Mouse (Mus musculus) adrenal gland, postnatal 36 days (tissue): Measurements from ENCODE around the gene Slc43a2. TPM values are rescaled to one million over a fixed set of nuclear protein-coding genes. Genes with fewer than 3 reads are reported as not detected.
A peak's percentile ranks its signal among the peaks of the same experiment; 100 is the strongest.
"Not testable (repeated sequence)": the region's sequence is repeated elsewhere in the genome, so short reads cannot be mapped to it uniquely, and the experiment has no call there.

Source experiments
- DNase-seq, 2 experiments: peaks; one replicate each; pipeline ENCODE4 v3.0.0; 2021; ENCODE audit warnings: mixed read lengths in 1 of 2
- total RNA-seq, 2 experiments: library from RNA; stranded (reverse); gene quantifications; 2 replicates each; pipeline ENCODE4 v1.2.3; 2021

Slc43a2 gene
- total RNA-seq, 2 experiments from 2014 or later: 21.4 TPM

DNA sequence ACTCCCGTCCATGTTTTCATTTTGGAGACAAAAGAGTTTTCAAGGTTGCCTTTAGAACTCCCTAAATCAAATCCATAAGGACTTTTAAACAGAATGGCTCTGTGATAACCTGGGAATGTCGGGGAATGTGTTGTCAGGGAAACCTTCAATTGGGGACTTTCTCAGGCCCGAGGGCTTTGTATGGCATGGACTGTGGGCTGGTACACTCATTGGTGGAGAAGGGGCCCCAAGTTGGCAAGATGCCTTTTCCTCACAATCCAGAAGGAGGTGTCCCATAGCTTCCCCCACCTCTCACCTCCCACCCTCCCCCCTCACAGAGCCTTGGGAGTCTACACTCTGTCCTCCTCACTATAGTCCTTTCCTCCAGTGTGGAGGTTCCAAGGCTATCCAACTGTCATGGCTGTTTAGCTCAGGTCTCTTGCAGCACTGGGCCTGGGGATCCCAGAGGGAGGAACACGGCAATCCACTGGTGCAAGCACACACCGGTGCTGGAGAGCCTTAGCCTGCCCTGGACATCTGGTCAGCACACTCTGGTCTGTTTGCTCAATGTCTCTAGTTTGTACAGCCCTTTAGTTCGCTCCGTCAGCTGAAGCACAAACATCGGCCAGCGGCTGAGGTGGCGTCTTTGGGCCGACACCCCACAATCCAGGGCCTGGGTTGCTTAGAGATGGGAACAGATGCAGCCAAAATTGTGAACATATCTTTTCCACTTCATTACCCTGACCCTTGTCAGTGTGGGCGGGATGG lies 18.9 kb downstream of the Slc43a2 start:
- no peak for DNase-seq

DNA sequence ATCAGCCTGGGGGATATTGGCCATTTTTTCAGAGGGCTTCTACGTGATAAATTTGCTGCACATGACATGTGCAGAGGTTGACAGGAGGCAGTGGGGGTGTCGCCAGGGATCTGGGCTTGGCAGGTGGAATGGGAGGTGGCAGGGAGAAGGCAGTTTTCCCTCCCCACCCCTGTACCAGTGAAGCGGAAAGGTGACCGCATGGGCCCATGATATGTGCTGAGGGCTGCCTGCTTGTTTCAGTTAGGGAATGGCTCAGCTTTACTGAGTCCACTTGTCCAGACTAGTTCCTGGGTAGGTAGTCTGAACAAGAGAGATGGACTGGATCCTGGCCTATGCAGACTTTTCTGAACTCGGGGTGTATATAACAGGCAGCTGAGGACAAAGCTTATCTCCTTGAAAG lies 19.8 kb downstream of the Slc43a2 start:
- no peak for DNase-seq

DNA sequence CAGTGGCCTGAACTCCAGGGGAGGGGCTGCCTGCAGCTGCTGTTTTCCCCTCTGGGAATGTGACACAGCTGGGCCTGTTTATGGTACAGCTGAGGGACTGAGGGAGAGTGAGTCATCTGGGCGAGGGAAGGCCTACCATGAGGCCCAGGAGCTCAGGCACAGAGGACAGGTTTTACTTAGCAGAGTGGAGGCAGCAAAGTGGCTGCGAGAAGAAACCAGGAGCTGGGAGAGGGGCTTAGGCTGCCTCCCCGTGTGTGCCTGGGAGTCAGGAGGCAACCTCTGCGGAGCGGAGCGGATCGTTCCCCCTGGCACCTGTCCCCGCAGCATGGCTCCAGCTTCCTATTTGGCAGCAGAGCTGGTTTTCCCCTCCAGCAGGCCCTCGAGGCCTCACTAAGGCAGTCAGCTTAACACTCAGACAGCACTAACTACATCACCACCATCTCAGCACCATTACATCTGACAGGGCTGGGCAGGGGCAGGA lies 20.5 kb downstream of the Slc43a2 start:
- no peak for DNase-seq

DNA sequence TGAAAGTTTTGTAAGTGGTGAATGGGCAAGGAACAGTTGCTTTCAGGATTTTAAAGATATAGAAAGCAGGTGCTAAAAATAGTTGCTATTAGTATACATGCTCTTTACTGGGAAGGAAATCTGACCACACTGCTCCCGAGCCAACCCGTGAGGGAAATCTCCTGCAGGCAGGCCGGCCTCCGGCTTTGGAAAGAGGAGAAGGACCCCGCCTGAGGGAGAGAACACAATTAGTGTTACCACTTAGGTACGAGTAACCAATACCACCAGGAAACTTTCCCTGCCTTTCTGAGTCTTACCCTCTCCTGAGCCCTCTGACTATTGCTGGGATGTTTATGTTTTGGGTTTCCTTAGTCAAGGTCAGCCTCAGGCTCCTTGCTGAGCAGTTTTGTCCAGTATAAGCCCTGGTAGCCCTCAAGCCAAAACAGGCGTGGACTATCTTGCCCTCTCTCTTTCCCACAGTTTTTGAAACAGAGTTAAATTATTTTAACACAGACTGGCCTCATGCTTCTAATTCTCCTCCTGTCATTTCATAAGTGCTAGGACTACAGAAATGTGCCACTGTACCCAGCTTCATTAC lies 21.5 kb downstream of the Slc43a2 start:
- DNase-seq: no peak

DNA sequence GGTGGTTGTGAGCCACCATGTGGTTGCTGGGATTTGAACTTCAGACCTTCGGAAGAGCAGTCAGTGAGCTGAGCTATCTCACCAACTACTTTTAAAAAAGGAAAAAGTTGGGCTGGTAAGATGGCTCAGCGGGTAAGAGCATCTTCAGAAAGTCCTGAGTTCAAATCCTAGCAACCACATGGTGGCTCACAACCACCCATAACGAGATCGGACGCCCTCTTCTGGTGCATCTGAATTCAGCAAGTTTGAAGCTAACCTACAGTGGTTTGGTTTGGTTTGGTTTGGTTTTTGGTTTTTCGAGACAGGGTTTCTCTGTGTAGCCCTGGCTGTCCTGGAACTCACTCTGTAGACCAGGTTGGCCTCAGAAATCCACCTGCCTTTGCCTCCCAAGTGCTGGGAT lies 24.5 kb downstream of the Slc43a2 start:
- not testable (repeated sequence) for DNase-seq

DNA sequence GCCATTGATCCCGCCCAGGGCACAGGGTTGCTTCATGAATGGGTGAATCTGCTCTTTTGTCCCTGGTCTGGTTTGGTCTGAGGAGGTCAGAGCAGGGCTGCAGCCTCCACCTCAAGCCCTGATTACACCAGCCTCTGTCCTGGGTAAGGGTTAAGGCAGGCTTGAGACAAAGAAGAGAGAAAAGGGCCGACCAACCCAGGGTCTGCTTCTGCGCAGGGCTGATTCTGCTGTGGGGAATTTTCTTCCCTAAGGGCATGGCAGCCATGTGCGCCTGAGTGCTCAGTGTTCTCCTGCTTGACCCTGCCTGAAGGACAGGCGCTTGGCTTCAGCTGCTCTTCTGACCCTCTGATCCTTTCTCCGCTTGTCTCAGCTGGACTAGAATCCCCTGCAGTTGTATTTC lies 25.6 kb downstream of the Slc43a2 start:
- DNase-seq: no peak

DNA sequence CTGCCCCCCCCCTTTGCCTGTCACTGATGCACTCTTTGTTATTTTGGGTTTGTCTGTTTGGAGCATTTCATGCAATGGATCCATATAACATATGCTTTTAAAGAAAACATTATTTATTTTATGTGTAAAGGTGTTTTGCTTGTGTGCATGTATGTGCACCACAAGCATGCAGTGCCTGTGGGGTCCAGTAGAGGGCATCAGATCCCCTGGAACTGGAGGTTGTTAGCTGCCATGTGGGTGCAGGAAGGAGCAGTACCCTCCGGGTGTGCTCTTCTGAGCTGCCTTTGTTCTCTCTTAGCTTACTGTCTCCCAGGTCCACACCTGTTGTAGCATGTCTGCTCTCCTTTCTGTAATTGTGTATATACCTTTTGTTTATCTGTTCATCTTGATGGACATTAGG lies 26.6 kb downstream of the Slc43a2 start:
- no peak for DNase-seq

DNA sequence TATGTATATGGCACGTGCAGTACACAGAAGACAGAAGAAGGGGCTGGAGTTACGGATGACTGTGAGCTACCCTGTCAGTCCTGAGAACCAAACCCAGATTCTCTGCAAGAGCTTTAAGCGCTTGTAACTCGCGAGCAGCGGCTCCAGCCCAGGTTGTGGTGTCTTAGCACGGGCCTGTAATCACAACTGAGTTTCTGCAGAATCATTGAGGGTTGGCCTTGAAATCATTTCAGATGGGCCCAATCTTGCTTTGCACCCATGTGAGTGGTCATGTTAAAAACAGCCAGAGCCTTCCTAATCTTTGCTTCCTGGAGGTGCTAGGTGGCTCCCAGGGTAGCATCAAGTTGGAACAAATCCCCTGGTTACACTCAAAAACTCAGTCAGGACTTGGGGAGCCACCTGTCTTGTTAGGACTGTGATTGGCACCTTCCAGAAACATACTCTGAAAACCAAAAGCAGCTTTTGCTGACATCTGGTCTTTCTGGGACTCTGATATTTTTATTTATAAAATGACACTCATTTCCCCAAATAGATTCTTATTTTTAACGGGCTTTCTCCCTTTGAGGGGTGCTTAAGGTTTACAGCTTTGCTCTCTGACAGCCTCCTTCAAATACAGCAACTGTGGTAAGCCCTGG lies 28.5 kb downstream of the Slc43a2 start:
- DNase-seq: no peak

DNA sequence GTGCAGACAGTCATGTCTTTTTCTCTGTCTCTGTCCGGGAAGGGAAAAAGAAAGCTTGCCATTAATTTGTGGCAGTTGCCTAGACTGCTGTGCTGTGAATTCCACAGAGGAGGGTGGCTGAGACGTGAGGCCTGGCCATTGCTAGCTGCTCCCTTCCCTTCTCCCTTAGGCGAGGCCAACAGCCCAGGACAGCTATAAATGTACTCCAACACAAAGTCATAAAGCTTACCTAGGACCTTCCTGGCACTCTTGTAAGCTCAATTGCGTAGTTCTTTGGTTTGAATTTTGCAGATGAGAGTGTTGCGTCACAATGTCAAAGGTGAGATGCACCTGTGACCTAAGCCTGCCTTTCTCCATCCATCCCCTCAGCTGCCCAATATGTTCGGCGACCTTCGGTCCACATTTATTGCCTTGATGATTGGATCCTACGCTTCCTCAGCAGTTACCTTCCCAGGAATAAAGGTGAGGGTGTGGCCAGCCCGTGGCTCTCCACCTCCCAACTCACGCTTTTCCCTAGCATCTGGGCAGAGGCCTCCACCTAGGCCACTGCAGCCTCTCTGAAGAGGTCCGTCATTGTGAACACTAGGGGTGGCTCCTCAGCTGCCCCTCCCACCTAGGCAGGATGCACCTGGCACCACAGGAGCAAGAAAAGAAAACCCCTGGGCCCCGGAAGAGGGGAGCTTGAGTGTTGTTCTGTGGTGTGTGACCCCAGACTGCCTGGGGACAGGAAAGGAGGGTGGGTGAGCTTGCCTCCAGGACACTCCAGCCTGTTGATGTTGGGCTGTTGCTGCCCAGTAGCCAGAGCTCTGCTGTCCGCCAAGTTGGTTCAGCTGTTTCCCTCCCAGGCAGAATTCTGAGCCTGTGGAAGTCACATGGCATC lies 29.3 kb downstream of the Slc43a2 start:
- no peak for DNase-seq

DNA sequence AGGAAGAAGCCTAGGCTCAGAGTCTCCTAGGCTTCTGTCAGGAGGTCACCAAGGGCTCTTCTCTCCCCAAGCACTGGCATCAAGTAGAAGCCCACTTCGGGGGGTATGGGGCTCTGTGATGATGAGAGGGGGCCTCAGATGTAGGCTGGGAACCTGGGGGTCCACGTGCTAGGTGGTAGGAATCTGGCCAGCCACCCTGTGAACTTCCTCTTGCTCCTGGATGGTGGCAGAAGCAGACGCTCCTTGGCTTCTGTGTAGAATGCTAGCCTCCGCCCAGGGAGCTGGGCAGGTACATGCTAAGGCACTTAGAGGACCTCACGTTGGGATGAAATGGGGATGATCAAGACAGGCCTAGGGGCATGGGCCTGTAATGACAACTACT lies 29.9 kb downstream of the Slc43a2 start:
- no peak for DNase-seq

DNA sequence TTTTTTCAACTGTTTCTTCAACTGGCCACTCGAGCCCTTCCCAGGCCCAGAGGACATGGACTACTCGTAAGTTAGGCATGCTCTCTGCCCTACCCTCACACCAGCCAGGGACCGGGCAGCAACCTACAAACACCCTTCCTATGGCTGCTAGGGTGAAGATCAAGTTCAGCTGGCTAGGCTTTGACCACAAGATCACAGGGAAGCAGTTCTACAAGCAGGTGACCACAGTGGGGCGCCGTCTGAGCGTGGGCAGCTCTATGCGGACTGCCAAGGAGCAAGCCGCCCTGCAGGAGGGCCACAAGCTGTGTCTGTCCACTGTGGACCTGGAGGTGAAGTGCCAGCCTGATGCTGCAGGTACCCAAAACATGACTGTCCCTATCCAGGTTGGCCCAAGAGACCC lies 31.3 kb downstream of the Slc43a2 start:
- DNase-seq: no peak

DNA sequence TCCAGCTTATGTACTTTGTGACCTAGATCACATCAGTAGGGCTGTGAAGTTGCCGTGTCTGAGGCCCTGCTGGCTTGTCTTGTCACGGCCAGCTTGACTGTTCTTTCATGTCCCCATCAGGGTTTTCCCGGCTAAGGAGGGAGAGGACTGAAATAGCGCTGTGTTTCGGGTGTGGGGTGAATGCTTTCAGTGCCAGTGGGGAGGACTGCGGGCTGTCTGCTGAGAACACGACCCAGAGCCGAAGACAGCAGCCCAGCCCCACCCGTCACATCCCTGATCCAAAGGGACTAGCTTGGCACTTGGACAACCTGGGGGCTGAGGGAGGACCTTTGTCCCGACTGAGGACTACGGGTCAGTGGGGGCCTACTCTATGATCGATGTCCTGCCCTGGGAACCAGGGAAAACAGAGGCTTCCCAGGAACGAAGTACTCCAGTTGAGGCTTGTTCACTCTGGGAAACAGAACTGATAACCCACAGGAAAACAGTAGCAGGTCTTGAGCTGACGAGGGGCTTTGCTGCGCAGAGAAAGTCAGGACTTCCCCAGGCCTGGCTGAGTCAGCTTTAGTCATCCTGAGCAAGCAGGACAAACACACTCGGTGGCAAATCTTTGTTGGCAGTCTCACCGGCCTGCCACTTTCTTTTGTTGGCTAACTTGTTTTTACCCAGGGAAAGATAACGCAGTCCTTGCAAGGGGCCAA lies 32.5 kb downstream of the Slc43a2 start:
- peak; percentile 76 to 80 for DNase-seq

DNA sequence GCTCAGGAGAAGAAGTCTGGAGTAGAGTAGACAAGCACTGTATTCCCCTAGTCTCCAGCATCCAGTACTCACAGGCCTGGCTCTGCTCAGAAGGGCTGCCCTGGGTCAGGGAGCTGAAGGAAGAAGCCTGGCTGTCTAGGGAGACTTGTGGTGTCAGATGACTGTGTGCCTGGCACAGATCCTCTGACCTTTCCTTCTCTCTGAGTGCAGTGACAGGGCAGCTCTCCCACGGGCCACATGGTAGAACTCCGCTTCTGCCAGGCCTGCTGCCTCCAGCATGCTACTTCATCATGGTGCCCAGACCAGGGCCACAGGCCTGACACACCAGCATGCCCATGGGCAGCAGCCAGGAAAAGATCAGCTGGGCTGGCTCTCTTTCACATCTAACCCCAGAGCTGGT lies 34.4 kb downstream of the Slc43a2 start:
- DNase-seq: peak; percentile 82 to 89

DNA sequence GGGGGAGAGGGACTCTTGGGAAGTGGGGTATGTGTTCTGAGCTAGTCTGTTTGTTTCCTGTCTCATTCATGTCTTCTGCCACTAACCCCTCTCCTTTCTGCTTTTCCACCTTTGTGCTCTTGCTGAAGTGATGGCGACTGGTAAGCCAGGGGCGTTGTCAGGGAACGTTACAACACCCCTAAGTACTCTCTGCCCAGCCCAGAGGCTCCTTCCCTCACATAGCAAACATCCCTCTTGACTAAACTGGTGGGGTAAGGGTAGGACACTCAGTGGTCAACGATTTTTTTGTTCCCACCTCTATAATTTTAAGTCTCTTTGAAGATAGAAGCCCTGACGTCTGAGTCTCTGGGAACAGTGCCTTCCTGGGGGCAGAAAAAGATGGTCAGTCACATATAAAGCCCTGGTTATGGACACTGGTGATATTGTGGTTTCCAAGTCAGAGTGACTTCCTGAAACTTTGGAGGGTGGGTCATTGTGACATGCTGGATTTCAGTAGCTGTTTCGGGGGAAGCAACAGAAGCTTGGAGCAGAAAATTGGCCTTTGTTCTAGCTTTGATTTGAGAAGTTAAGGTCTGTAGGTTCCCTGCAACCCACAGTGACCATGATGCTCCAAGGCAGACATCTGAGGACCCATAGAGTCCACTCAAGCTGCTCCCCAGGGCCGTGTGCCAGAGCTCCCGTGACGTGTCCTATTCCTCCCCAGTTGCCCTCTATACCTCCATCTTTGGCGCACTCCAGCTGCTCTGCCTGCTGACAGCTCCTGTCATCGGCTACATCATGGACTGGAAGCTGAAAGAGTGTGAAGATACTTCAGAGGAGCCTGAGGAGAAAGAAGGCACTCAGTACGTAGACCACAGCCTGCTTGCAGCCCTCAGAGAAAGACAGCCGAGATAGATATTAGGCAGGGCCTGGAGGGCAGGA lies 35.0 kb downstream of the Slc43a2 start:
- no peak for DNase-seq

DNA sequence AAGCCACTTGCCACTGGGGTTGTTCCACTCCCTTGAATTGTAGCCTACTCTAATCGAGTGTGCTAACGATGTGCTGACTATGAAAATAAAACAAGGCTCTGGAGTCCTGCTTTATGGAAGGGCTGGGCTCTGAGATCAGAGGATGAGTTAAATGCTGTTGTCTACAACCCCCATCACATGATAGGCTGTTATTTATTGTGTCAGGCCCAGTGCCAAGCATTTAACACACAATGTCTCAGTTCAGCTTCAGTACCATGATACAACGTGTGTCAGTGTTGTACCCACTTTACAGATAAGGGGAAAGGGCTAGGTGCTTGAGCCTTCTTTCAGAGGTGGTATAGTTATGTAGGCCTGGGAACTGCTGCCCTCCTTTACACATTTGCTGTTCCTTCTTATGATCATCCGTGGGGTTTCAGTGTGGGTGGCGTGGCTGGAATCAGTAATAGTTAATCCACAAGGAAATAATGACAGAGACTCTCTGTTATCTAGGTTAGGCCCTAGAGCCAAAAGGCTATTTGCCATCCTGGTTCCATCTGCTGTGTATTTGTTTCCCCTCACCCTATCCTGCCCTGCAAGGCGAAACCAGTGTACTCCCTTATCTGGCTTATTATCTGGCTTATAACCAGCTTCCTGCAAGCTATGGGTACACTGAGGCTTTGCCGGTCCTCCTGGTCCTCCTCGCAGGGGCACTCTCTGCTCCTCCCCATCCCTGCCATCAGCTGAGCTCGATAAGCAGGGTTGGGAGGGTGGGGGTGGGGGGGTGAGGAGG lies 36.0 kb downstream of the Slc43a2 start:
- DNase-seq: no peak

DNA sequence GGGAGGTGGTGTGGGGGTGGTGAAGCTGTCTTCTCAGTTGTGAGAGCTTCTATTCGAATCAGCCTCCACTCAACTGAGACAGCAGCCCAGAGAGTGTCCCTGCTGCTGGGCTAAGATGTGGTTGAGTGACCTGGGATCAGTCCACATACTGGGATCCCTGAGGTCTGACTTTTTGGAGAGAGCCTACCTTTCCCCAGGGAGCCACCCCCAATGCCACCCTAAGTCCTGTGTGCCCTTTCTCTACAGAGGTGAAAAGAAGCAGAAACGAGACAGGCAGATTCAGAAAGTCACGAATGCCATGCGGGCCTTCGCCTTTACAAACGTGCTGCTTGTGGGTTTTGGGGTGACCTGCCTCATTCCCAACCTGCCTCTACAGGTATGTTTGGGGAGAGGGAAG lies 36.6 kb downstream of the Slc43a2 start:
- no peak for DNase-seq

DNA sequence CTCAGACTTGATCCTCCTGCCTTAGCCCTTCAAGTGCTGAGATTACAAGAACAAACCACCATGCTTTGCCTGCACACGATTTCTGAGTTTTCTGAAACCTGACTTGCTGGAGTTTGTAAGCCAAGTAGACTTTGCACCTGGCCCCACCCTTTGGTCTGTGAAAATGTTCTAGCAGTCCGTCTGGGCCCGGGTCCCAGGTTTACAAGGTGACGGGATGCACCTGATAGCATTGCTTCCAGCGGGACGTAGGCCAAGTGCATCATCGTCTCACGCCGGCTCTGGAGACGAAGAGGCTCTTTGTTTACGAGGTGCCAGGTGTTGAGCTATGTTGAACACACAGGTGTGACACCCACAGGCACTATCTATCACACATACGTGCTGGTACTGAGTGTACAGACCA lies 37.5 kb downstream of the Slc43a2 start:
- DNase-seq: no peak

DNA sequence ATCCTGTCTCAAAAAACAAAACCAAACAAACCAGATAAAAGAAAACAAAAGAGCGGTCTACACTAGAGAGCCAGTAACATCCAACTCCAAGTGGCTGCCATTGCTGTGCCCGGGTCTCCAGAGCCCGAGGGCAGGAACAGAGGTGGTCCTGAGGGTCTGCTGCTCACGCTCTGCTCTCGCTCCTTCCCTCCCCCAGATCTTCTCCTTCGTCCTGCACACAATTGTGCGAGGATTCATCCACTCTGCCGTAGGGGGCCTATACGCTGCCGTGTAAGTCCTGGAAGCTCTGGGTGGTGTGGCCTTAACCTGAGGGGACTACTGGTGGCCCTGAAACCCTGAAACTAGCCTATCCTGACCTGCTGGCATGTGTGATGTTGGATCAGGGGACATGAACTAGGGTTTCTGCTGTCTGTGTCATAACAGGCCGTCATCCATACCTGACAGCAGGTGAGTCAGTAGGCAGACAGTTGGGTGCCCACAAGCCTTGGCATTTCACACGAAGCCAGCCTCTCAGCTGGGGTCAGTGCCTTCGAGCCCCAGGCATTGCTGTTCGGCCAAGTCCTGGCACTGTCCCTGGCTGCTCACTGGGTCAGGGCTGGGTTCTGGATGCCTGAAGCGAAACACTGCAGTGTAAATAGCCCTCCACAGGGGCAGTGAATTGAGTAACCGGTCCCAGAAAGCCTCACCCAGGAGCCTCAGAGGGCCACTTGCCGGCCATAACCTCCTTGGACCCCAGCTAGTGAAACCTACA lies 39.1 kb downstream of the Slc43a2 start:
- DNase-seq: peak in 1 of 2 experiments; percentile 38
